Mouse (Mus musculus): ENCODE data around the gene Tmem212.

Gene Tmem212

DNA sequence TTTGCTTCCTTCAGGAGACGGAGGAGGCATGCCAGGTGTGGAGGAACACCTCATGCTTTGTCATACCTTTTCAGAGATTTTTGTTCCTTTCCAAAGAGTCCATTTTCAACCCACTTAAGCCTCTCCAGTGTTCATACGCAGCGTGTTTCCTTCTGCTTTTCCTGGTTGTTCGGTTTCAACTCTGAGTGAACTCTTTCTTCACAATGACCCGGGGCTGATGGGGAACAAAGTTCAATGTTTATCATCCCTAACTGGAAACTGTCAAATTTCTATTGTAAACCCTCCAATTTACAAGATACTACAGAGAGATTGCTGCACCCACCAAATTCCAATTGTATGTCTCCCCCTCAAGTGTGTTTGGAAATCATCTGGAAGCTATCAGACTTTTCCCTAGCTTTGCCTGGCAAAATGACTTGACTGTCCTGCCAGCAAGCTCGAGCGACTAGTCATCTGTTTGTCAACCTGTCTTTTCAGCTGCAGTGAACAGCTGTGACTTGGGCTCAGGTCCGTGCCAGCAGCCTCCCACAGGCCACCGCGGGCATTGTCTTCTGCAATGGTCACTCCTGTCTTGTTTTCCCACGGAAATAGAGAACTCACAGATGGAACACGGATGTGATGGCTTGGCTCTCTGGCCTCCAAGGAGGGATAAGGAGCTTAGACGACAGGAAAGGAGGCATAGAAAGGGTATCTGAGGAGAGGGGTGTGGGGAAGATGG lies 3.0 kb upstream of the Tmem212 start:
- in situ Hi-C loops (cut with MboI), result no loop called here

DNA sequence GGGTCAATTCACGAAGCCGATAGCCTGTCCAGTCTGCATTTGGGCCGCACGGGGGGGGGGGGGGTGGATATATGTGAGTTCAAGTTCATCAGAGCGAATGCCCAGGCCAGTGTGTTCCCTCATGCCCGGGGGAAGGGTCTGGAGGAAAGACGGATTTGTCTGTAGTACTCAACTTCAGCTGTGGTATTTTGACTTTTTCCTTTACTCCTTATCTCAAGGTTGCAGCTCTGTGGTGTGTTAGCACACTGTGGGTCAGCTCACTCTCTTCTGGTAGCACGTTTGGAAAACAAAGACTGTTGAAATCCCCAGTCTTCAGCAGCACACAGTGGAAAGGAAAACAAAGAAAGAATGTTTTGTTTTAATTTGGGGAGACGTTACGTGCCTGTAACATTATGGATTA lies 2.0 kb upstream of the Tmem212 start:
- in situ Hi-C loops (cut with MboI), result no loop called here

DNA sequence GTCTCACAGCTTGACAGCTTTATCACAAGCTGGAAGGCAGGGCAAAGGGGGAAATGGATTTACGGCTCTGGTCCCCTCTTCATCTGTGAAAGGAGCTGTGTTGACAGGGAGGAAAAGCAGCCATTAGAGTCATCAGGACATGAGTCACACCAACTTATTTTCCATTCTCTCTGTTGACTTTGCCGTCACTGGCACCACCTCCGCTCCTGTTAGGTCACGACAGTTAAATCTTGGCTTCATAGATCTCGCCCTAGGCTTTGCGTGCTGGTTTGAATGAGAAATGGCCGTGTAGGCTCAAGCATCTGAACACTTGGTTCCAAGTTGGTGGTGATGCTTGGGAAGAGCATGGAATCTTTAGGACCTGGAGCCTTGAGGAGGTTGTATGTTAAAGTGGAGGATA lies 9.6 kb downstream of the Tmem212 start:
- in situ Hi-C loops (cut with MboI), result no loop called here

DNA sequence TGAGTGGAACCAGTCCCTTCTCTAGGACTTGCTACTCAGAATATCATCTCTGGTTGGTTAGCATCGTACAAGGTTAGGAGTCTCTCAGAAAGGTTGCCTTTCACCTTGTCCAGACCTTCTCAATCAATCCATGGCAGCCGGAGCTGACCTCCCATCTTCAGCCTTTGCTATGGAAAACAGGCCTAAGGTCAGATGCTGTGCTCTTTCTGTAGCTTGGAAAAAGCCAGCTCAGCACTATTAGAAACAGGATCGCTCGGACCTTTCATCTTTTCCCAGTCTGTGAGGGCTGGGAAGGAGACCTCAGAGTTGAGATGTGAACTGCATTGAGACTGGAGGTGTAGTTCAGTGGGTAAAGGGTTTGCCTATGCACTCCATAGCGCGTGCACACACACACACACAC lies 10.6 kb downstream of the Tmem212 start:
- in situ Hi-C loops (cut with MboI), result no loop called here

DNA sequence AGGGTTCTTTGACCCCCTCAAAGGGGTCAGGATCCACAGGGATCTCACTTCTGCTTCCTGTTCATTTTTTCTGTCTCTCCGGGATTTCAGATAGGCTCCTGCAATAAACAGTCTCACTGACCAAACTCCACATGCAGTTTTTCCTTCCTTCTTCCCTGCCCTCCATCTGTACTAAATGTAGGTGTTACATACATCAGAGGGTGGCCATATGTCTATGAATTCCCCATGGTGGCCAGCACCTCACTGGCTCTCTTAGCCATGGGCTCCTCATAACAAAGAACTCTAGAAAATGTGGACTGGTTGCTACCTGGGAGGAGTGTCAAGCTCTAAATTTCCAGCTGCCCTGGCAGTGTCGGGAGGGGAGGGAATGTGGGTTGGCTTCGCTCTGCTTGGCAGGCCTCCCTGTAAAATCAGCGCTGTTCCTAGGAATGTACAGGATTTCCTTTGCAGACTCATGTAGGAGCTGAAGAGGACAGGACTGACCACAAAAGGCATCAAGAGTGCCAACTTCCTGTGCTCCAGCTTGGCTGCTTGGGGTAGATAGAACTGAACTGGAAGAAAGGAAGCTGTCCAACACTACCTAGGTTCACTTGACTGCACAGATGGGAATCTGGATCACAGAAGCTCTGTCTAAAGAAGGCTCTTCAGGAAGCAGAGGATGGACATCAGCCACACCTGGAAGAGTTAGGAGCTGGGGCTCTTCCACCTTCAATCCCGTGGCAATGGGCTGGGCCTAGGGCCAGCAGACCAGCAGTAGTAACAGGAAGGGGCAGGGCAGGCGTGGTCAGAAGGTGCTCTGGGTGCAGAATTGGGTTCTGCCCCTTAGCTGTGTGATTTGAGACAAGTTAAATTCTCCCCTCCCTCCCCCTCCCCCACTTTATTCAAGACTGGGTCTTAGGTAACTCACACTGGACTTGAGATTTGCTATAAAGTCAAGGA lies 14.0 kb downstream of the Tmem212 start:
- in situ Hi-C loops (cut with MboI), result no loop called here

GRCm38 (mm10) chr3:27878854-27879610 lies 17.1 kb downstream of the Tmem212 start:
- in situ Hi-C loops (cut with MboI), result no loop called here

DNA sequence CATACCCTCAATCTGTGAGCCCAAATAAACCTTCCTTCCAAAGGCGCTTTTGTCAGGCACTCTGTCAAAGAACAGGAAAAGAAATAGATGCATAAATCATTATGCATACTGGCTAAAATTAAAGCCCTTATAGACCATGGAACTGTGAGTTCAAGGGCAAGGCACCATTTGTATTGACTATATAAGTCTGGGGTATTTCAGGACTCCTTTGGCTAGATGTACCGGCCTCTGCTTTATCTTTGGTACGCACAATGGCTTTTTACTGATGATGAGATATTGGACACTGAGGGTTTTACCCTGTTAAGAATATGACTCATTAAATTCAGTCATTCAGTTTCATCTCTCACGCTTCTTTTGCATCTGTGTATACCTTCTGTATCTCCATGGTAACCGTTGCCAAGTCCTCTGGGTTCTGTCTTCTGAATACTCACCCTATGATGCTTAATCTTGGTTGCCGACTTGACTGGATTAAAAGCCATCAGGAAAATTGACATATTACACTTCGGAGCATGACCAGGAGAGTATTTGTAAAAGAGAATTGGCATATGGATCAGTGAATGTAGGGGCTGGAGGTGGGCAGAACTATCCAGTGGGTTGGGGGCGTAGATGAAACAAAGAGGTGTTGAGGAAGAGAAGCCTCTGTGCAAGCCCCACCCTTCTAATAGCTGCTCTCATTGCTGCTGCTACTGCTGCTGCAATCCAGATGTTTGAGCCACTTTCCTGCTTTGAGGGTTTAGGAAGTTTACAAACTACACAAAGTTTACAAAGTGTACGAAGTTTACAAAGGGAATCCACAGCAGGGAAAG lies 22.7 kb downstream of the Tmem212 start:
- in situ Hi-C loops (cut with MboI), result no loop called here

DNA sequence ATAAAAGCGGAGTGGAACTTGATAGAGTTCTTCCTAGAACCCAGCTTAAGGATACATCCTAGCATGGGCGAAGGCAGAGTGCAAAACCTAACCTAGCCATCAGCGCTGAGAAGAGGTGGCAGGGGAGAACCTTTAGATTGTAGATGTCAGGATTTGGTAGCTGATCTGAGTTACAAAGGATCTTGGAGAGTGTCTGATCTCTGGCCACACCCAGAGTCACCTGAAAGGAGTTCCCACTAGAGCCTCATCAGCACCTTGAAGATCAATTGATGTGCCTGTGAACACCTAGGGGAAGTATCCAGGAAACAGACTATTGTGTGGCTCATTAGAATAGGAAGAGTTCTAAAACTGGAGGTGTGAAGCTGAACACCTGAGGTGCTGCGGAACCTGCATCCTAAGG lies 23.7 kb downstream of the Tmem212 start:
- in situ Hi-C loops (cut with MboI), result no loop called here

GRCm38 (mm10) chr3:27871891-27872290 lies 24.3 kb downstream of the Tmem212 start:
- in situ Hi-C loops (cut with MboI), result no loop called here

DNA sequence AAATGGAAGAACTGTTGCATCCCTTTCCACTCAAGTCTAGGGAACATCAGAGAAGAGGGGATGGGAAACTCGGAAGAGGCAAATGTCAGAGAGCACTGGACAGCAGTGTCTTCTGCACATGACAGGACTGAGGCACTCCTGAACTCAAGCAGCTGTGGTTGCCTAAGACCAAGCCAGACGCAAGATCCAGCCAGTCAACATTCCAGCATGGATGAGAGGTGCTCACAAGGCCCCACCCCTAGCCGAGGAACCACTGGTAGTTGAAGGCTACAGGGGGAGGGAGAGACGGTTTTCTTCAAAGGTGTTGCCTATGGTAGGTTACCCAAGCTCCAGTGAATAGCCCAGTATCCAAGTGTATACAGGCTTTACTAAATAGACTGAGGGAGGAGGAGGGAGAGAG lies 24.8 kb downstream of the Tmem212 start:
- in situ Hi-C loops (cut with MboI), result no loop called here

DNA sequence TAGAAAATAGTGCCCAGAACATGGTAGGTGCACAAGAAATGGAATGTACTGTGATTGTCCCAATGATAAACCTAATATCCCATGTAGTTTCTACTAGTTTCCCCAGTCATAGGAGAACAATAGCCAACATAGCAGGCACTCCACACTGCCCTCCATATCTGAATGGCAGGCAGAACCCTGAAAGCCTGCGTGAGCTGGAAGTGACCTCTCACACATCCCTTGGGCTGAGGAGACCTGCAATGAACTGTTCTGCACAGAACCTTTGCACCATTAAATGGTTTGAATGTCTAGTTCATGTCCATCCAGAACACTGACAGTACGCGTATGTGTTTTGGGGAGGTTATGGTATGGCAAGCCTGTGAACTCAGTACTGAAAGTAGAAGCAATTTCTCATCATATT lies 27.5 kb downstream of the Tmem212 start:
- in situ Hi-C loops (cut with MboI), result no loop called here

DNA sequence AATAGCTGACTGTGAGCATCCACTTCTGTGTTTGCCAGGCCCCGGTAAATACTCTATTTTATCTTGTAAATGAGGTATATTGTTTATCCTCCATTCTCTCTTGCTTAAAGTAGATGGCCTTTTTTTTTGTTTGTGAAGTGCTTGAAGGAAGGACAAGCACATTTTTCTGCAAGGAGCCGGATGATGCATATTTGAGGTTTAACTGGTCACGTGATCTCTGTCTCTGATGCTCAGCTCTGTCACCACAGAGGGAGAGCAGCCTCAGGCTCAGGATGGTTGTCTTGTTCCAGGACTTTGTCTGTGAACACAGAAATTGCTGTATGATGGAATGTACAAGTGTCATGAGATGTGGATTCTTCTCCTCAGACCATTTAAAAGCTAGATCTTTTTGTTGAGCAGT lies 28.4 kb downstream of the Tmem212 start:
- in situ Hi-C loops (cut with MboI), result no loop called here

GRCm38 (mm10) chr3:27862821-27863740 lies 33.1 kb downstream of the Tmem212 start:
- in situ Hi-C loops (cut with MboI), result no loop called here

- in situ Hi-C loops (cut with MboI), result no loop called here
These were observed 34.6 kb downstream of the Tmem212 start for GRCm38 (mm10) chr3:27861601-27862000.

- in situ Hi-C loops (cut with MboI), result no loop called here
These were observed 35.1 kb downstream of the Tmem212 start for GRCm38 (mm10) chr3:27861086-27861485.

DNA sequence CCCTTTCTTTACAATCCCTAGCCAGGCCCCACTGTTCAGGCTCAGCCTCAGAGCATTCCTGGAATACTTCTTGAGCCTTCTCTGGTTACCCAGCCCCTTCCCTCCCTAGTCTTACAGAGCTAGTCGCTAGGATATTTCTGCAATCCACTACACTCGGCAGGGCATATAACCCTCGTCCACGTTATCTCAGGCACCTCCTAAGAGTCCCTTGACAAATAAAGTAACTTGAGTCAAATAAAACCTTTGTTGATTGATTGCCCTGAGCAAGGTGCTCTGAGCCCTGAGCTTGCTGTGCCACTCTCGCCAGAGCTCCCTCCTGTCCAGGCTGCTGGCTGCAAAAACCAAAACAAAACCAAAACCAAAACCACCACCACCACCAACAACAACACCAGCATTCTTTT lies 37.0 kb downstream of the Tmem212 start:
- in situ Hi-C loops (cut with MboI), result no loop called here

DNA sequence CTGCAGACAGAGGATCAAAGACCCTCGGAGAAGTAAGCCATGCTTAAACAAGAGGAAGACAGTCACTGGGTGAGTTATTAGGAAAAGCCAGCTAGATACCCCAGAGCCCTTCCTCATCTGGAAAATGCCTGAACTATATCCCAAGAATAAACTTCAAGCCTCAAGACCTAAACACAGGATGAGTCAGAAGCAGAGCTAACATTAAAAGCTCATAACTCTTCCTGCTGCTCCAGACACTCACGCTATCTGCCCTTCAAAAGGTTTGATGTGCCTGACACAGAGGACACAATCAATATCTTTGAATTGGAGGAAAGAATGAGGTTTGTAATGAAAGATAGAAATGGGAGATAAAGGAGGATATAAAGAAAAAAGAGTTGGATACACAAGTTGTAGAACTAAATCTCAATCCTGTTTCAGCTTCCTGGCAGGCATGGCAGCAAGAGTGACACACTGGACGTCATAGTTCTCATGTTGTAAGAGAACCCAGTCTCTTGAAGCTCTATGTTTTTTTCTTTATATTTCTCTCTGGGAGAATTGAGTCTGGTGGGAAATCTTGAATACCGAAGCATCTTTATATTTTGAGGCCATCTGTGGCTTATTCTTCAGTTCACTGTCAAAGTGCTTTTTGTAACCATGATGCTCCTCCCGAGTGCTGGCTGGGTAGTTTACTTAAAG lies 37.6 kb downstream of the Tmem212 start:
- in situ Hi-C loops (cut with MboI), result no loop called here

DNA sequence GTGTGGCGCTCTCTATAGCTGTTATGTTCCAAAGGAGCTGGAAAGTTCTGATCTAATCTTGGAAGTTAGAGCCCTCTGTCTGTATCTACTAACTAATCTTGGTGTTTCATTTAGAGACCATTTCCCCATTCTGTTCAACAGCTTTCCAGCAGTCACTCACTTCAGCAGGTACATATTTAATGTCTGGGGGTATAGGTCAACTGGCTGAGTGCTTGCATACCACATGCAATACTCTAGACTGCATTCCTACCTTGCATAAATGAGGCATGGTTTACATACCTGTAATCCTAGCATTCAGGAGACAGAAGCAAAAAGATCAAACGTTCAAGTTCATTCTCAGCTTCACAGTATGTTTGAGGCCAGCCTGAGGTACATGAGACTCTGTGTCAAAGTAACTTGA lies 39.9 kb downstream of the Tmem212 start:
- in situ Hi-C loops (cut with MboI), result no loop called here

DNA sequence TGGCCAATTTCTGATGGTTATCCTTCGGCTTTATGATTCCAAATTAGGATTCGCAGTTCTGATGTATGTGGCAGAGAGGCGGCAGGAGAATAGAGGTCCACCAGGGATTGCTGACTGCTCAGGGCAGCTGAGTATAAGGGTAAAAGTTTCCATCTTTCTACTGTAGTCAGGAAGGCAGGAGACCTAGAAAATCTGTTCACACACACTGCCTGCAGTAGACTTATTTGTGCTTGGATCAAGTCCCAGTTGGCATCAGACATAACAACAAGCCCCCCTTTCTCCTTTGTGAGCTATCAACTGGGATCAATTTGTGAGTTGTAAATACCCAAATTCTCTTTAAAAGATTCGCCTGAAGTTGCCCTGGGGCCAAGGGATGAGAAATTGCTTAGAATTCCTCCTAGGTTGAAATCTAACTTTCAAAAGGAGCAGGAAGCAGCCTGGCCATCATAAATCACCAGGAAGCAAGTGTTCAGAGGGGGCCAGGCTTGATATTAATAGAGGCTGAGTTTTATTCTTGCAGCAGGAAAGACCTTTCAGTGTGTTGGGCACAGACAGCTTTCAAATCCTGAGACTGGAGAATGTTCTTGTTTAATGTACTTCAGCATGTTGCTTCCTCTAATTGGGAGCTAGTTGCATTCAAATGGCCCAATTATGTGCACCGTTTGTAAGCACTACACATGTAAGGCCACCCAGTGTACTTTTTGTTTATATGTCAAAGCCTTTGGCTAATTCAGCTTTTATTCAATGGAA lies 41.6 kb downstream of the Tmem212 start:
- in situ Hi-C loops (cut with MboI), result no loop called here

Measured in mature B cell (primary cell).